Mouse (Mus musculus) bone marrow, adult 2 months (tissue): ENCODE measurements around the gene Nmnat2. TPM values are rescaled to one million over a fixed set of nuclear protein-coding genes. Genes with fewer than 3 reads are reported as not detected.

ENCODE experiments used
- H3K27ac ChIP-seq: fragments of 200-500 bp; 2 replicates; pipeline ENCODE4 v1.5.1; 2012; ENCODE audit warnings: low read depth, mild to moderate bottlenecking, control low read depth, inconsistent platforms, low read length; ENCODE audit not compliant: control insufficient read depth, poor library complexity, insufficient read depth
- H3K4me1 ChIP-seq: fragments of 200-500 bp; 2 replicates; pipeline ENCODE4 v1.6.1; 2011; ENCODE audit warnings: low read length; ENCODE audit not compliant: control insufficient read depth, insufficient read depth
- H3K4me3 ChIP-seq: fragments of 200-500 bp; replicated peaks from 2 replicates; pipeline ENCODE3; 2011; ENCODE audit warnings: mild to moderate bottlenecking, low read depth, low read length, control low read depth; ENCODE audit not compliant: control insufficient read depth
- CTCF ChIP-seq: fragments of 200-500 bp; IDR thresholded peaks from 2 replicates; pipeline ENCODE4 v1.5.1; 2011; ENCODE audit warnings: low read length, control low read depth; ENCODE audit not compliant: control insufficient read depth, insufficient read depth
- POLR2A ChIP-seq: fragments of 200-500 bp; IDR thresholded peaks from 2 replicates; pipeline ENCODE4 v1.6.1; 2011; ENCODE audit warnings: low read depth, mild to moderate bottlenecking, control low read depth, low read length, borderline replicate concordance; ENCODE audit not compliant: control insufficient read depth
- WGBS: fragments of 180-500 bp; shearing (Covaris S2); methylation state at CpG from one replicate; pipeline ENCODE4 v1.1.7; 2018; 5-methylcytosine and 5-hydroxymethylcytosine counted together
- polyA plus RNA-seq: library from polyadenylated mRNA; stranded (reverse); fragments of >200 nt; gene quantifications from 2 replicates; pipeline ENCODE4 v1.2.4, GENCODE M21; 2011; ENCODE audit warnings: low replicate concordance; ENCODE audit not compliant: missing spikeins, insufficient read depth, insufficient read length

The Nmnat2 gene
- polyA plus RNA-seq: 7.5 TPM in 1 of 2 replicates, not detected in the other

DNA sequence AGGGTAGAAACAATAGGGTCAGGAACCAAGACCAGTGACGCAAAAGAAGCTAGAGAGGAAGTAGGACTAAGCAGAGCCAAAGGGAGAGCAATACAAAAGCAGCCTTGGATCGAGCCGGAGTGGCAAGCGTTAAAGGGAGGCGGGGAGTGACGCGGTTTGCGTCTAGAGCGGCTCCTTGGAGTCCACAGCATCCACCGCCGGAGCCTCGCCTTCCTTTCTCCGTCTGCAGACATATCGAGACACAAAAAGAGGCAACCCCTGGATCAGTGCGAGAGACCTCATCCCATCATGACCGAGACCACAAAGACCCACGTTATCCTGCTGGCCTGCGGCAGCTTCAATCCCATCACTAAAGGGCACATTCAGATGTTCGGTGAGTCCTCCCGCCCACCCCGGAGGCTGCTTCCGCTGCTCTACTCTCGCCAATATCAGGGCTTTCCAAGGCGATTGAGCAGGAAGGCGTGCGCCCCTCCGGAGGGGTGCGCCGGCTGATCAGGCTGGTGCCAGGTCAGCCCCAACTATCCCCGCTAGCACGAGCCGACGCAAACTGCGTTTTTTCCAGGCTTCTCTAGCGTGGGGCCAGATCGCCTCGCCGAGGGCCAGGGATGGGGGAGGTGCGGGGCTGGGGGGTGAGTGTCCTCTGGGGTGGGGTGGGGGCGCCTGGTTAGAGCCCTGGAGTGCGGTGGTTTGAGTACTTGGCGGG, at the start of gene Nmnat2:
Gene Nmnat2 (plus strand): TSS at position 173 of the 703 bp plus-strand sequence.
- Histone ChIP-seq H3K4me3 (no peak within 1 kb of the TSS), H3K4me1 (no peaks in the 10 kb centered on the region), H3K27ac (no peak within 1 kb of the TSS)
- WGBS: 3% methylated on average over 42 of the region's 42 CpGs
- TF ChIP-seq POLR2A: no peak
- TF ChIP-seq CTCF: no peak

DNA sequence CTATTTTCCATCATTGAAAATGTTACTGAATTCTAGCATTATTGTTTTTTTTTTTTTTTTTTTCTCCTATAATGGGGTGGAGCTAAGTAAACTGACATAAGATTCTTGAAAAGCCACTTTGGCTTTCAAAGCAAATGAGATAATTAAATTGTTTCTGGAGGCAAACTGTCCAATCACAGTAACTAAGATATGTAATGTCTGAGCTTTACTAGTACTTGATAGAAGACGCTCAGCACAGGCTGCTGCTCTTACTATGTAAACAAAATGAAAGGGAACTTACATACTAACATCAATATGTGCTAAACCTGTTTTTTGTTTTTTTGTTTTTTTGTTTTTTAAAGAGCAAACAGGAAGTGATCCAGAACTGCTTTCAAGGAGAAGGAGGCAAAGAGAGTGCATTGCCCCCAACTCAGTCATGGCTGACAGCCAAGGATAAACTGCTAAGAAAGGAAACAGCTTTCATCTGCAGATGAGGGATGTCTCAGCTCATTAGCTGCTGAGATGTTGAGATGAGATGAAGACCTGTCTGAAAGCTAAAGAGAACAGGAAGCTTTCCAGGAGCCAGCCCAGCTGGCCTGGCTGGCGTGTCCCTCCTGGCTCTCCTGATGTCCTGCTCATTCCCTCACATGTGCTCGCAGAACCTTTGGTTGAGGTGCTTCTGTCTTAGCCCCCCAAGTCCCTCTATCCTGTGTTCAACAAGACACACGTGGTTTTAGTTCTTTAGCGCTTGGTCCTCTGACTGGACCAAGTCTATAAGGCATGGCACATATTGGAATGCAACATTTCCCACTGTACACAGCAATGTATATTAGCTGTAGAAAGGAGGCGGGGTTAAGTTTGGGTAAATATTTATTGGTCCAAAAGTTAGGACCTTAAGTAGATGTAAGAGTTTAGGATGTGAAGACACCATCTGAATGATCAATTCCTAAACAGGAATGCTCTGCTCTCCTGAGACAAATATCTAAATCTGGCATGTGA, 41.0 kb upstream of the Nmnat2 start:
- no peak overlapping the region for H3K4me3 ChIP-seq
- 76% methylated on average over 6 of the region's 6 CpGs for WGBS

DNA sequence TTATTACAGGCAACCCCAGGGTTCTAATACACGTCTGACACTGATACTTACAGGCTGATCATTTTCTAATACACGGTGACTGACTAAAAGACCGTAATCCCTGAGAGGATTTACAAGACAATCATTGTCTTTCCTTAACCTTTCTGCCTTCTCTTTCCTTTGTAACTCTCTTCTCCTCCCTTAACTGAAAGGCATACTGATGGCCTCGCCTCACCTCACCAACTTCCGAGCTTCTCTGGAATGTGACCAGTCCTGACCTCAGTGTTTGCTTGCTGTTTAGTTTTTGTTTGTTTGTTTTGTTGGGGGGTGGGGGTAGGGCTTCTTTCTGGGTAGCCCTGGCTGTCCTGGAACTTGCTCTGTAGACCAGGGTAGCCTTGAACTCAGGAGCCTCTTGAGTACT, 39.0 kb upstream of the Nmnat2 start:
- no peak overlapping the region for H3K27ac ChIP-seq
- no peaks in the 10 kb centered on the region for H3K4me1 ChIP-seq
- no peak overlapping the region for H3K4me3 ChIP-seq
- TF ChIP-seq POLR2A: no peak
- no peak for TF ChIP-seq CTCF
- WGBS: 82% methylated on average over 5 of the region's 5 CpGs

More for the DNA sequence above, 41.0 kb upstream of the Nmnat2 start:
- H3K4me1 ChIP-seq: no peaks in the 10 kb centered on the region
- H3K27ac ChIP-seq: no peak overlapping the region
- TF ChIP-seq CTCF (no peak), POLR2A (no peak)

DNA sequence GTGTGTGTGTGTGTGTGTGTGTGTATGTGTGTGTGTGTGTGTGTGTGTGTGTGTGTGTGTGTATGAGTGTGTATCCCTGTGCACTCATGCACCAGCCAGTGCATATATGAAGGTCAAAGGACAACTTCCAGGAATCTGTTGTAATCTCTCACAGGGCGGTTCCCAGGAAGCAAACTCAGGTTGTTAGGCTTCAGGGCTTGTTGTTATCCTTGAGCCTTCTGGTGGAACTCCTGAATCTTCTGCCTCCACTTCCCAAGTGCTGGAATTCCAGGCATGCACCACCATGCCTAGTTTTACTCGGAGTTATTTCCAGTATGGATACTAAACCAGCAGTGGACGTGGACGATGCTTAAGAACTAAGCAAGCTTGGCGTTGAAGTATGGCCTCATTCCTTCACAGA, 37.9 kb upstream of the Nmnat2 start:
- 88% methylated on average over 5 of the region's 5 CpGs for WGBS
- H3K4me3 ChIP-seq: no peak overlapping the region
- no peak overlapping the region for H3K27ac ChIP-seq
- H3K4me1 ChIP-seq: no peaks in the 10 kb centered on the region
- TF ChIP-seq POLR2A (no peak), CTCF (no peak)

DNA sequence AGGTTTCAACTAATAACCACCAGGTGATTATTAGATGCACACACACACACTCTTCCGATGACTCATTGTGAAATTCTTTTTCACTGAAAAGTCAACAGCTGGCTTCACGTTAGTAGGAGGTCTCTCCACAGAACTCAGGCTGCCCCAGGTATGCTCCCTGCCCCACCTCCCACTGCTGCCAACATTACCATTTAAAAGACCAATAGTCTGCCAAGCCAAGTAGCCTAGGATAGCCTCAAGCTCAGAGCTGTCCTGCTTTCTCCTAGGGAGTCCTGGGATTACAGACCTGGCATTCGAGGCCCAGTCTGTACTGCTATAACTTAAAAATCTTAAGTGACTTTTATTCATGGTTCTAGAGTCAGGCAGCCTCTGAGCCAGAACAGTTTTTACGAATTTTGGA, 37.2 kb upstream of the Nmnat2 start:
- Histone ChIP-seq H3K27ac (no peak overlapping the region), H3K4me3 (no peak overlapping the region), H3K4me1 (no peaks in the 10 kb centered on the region)
- 74% methylated on average over 4 of the region's 4 CpGs for WGBS
- TF ChIP-seq POLR2A (no peak), CTCF (no peak)

DNA sequence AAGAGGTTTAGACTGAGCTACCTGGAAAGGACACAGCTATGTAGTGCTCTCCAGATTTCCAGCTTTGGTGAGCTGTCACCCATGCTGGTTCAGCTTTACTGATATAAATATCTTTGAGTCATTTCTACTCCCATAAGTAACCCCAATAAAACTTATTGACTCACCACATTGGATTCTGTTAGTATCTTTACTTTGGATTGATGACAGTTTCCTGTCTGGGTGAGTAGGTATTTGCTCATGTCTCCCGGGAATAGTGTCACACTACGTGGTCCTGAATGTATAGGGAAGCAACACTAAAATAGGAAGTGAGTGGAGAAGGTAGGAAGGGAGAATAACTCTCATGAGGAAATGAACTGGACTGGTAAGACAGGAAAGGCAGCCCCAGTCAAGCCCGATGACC, 33.0 kb upstream of the Nmnat2 start:
- no peak for TF ChIP-seq POLR2A
- TF ChIP-seq CTCF: no peak
- H3K4me3 ChIP-seq: no peak overlapping the region
- WGBS: 43% methylated on average over 3 of the region's 3 CpGs
- no peaks in the 10 kb centered on the region for H3K4me1 ChIP-seq
- no peak overlapping the region for H3K27ac ChIP-seq

DNA sequence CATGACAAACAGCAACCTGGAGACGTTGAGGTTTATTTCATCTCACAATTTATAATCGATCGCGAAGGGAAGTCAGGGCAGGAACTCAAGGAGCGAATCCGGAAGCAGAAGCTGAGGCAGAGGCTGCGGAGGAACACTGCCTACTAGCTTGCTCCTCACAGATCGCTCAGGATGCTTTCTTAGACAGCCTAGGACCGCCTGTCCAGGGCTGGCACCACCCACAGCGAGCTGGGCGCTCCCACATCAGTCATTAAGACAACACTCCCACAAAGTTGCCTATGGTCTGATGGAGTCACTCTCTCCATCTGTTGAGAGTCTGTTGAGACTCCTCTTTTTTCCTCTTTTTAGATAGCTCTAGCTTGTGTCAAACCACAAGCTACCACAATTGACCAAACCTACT, 20.8 kb upstream of the Nmnat2 start:
- H3K4me3 ChIP-seq: peak overlapping the region; percentile 1
- TF ChIP-seq POLR2A (no peak), CTCF (no peak)
- WGBS: 41% methylated on average over 11 of the region's 11 CpGs

DNA sequence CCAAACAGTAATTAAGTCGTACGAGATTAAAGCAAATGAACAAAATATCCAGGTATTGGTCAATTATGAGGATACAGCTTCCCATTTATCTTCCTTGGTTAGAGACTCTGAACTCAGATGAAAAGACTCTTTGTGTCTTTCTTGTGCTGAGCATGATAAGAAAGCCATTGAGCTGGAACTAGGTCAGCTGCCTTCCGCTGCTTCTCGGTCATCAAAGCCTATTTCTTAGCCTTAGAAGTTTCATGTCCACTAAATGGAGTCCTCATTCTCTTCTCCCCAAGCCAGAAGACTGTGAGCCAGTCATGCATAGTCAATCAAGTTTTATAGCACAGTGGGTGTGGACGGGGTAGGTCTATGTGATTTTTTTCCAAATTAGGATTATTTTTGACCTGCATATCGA, 19.3 kb upstream of the Nmnat2 start:
- Histone ChIP-seq H3K27ac (no peak overlapping the region), H3K4me3 (no peak overlapping the region), H3K4me1 (peaks cover 1% of the 10 kb centered on the region; the same call in 1 of the 2 replicates)
- 79% methylated on average over 6 of the region's 6 CpGs for WGBS
- TF ChIP-seq POLR2A (no peak), CTCF (no peak)

More for the DNA sequence above, 20.8 kb upstream of the Nmnat2 start:
- peaks cover 1% of the 10 kb centered on the region; the same call in 1 of the 2 replicates for H3K4me1 ChIP-seq
- no peak overlapping the region for H3K27ac ChIP-seq
